Mouse (Mus musculus) gastrocnemius, postnatal 4 days (tissue): ENCODE measurements around the gene Olfr315. TPM values are rescaled to one million over a fixed set of nuclear protein-coding genes. Genes with fewer than 3 reads are reported as not detected.
"Not testable (repeated sequence)": the region's sequence is repeated elsewhere in the genome, so short reads cannot be mapped to it uniquely, and the experiment has no call there.

Experiments
- DNase-seq, 2 experiments: peaks; one replicate each; pipeline ENCODE4 v3.0.0; 2021 to 2022; ENCODE audit warnings: low spot score in 2 of 2, mixed read lengths in 2 of 2
- long read RNA-seq, 2 experiments: library from polyadenylated mRNA; stranded (forward); transcript quantifications; one replicate each; pipeline ENCODE4 v2.0.0; 2021
- total RNA-seq, 2 experiments: library from RNA; stranded (reverse); gene quantifications; 2 replicates each; pipeline ENCODE4 v1.2.3; 2021

Olfr315 gene
- not detected for total RNA-seq
- long read RNA-seq, experiment 1 = 0 reads
- long read RNA-seq, experiment 2 = 0 reads

GRCm38 (mm10) chr11:58772888-58773287 lies at the start of gene Olfr315:
Gene Olfr315, plus strand, starts transcription at chr11:58773188.
- no peak for DNase-seq

GRCm38 (mm10) chr11:58723914-58724313 lies 49.1 kb upstream of the Olfr315 start, which contains the start of gene Olfr318:
Gene Olfr318, minus strand, starts transcription at chr11:58724014.
- DNase-seq = no peak

- DNase-seq = not testable (repeated sequence)
These were observed 44.9 kb upstream of the Olfr315 start for GRCm38 (mm10) chr11:58727896-58728650.

- no peak for DNase-seq
These were observed 39.6 kb upstream of the Olfr315 start for GRCm38 (mm10) chr11:58733372-58733771.

GRCm38 (mm10) chr11:58738792-58739262 lies 34.2 kb upstream of the Olfr315 start, which contains the start of gene Olfr317:
Gene Olfr317, minus strand, starts transcription at chr11:58739212.
- no peak for DNase-seq

GRCm38 (mm10) chr11:58751096-58751495 lies 21.9 kb upstream of the Olfr315 start:
- DNase-seq = not testable (repeated sequence)

GRCm38 (mm10) chr11:58752434-58752833 lies 20.6 kb upstream of the Olfr315 start, which contains the start of gene Olfr316:
Gene Olfr316, plus strand, starts transcription at chr11:58752734.
- no peak for DNase-seq

DNA sequence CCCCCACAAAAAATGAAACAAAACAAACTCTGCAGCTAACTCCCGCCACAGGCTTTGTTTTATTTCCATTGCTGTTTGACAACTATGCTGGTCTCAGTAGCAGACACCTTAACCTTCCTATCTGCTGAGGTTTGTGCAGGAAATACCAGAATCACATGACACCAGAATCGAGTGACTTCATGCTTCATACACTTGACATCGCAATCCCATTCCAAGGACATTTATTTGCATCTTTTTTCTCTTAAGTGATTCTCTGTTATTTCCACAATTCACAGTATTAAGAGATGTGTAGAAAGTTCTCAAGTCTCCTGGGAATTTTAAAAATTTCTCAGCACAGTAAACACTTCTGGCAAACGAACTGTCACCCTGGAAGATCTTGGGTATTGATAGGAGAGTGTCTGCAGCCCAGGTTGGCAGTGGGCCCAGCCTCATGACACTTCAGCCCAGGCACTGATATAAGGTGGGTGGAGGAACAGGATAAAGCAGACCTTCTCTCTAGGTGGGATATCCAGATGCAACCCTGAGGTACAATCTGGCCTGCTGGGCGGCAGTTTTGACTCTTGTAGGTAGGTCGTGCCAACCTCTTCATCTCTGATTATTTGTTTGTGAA lies 9.6 kb downstream of the Olfr315 start, which contains the start of gene Olfr314:
Gene Olfr314, plus strand, starts transcription at position 473 of the 610 bp plus-strand sequence.
- no peak for DNase-seq

- DNase-seq = no peak
These were observed 11.2 kb downstream of the Olfr315 start for GRCm38 (mm10) chr11:58784182-58784581.

GRCm38 (mm10) chr11:58787651-58788050 lies 14.7 kb downstream of the Olfr315 start:
- DNase-seq = no peak

- no peak for DNase-seq
These were observed 15.4 kb downstream of the Olfr315 start for GRCm38 (mm10) chr11:58788346-58788745.

- no peak for DNase-seq
These were observed 16.5 kb downstream of the Olfr315 start for GRCm38 (mm10) chr11:58789532-58789931.

- no peak for DNase-seq
These were observed 17.1 kb downstream of the Olfr315 start for GRCm38 (mm10) chr11:58790053-58790452.

DNA sequence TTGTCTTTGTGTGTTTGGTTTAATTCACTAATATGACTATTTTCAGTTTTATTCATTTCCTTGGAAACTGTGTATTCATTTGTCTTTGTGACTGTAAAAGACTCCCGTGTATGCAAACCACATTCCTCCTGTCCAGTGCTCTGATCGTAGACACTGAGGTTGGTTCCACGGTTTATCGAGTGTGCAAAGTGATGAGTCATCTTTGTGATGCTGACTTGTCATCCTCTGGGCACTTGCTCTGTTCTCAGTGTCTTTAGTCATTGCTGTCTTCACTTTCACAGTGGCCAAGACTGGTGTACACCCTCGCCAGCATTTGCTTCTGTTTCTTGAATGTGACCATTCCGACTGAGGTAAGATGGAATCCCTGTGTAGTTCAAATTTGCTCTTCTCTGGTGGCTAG lies 17.7 kb downstream of the Olfr315 start:
- DNase-seq = no peak

GRCm38 (mm10) chr11:58795856-58796255 lies 22.9 kb downstream of the Olfr315 start:
- no peak for DNase-seq

GRCm38 (mm10) chr11:58796850-58797249 lies 23.9 kb downstream of the Olfr315 start:
- no peak for DNase-seq

DNA sequence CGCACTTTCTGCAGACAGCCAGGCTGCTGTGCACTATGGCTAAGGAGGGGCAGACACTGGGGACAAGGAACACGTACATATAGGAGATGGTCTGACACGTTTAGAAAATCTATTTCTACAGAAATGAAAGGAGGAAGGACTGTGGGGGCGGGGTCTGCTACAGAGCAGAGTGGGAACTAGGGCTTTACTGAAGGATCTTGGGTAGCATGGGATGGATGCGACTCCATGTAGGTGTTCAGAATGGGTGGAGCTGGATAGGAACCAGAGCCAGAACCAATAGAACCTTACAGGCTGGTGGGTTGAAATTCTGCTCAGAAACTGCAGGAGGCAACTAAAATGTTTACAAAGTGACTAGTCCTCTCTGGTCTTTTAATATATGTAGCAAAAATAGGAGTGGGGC lies 26.8 kb downstream of the Olfr315 start:
- no peak for DNase-seq

GRCm38 (mm10) chr11:58801558-58802228 lies 28.7 kb downstream of the Olfr315 start, which contains the start of gene Fam183b:
Gene Fam183b, minus strand, starts transcription at chr11:58801960.
- DNase-seq = no peak

DNA sequence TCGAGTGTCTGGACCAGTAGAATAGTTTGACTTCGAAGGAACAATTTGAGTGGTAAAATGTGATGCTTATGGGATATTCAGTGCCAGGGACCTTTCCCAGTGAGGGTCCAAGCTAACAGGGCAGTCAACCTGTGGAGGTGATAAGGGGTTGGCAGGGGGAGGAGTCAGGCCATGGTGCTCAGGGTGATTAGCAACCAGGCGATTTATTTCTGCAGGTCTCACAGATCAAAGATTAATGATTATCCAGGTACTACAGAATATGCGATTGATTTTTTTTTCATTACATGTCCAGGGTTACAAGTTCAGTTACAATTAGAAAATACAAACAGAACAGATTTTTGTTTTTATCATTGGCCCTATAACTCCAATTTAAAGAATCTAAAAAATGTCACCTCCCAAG lies 30.9 kb downstream of the Olfr315 start:
- DNase-seq = no peak

GRCm38 (mm10) chr11:58804393-58804792 lies 31.4 kb downstream of the Olfr315 start:
- DNase-seq = no peak

DNA sequence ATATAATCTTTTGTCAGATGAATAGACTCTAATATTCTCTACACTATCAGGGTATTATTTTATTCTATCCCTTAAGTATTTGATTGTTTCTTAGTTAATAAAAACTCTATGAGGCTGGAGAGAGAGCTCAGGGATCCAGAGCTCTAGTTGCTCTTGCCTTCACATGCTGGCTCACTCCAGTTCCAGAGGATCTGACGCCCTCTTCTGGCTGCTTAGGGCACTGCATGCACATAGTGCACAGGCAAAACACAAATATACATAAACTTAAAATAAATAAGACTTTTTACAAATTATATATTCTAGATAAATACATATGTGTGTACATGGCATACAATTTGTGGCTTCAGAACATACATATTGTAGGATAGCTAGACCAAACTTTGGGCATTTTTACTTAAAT lies 39.0 kb downstream of the Olfr315 start:
- no peak for DNase-seq
